10 mouse cellular contexts compared by ENCODE assay signal in the genomic region with DNA sequence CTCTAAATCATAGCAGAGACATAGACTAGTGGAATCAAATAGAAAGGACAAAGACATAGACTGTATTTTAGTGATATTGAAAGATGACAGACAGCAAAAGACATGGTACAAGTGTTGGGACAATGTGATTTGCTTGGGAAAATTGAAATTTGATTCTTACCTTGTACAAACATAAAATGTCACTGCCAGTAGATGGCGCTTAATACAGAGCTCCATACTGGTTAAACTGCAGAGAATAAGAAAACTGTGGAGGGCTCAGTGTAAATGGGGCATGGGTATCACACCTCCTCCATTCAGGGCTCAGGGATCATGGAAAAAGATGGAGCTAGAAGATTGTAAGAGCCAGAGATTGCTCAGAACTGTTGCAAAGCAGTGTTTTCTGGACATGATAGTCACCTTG. TPM values are rescaled to one million over a fixed set of nuclear protein-coding genes. Genes with fewer than 3 reads are reported as not detected.
DNase-seq lines count a peak whose midpoint lies in the region; ATAC-seq and TF ChIP-seq lines count a peak whose summit lies in the region.
"Had no signal": no experiment of that assay in that cellular context is flagged by ENCODE, and none has a peak within 500 bp of the region (broad histone marks: within the 10 kb centered on the region; RNA-seq: fewer than 3 reads in every experiment).

No protein-coding gene starts in this region.

- no peak overlapping the region for H3K27ac ChIP-seq in gastrocnemius, adult 2 months
- no peak overlapping the region for H3K27ac ChIP-seq in liver, postnatal 0 days (ENCODE audit: low read depth)
- H3K27ac ChIP-seq: heart, embryonic 13.5 days; lung, embryonic 15.5 days had no signal

- no peak for ATAC-seq in liver, postnatal 0 days

- no peak overlapping the region for H3K4me3 ChIP-seq in gastrocnemius, adult 2 months
- no peak overlapping the region for H3K4me3 ChIP-seq in liver, postnatal 0 days (ENCODE audit: low read depth, low read length)
- H3K4me3 ChIP-seq: heart, embryonic 13.5 days; lung, embryonic 15.5 days had no signal

- H3K4me1 ChIP-seq in liver, postnatal 0 days (ENCODE audit: insufficient read depth) = no peaks in the 10 kb centered on the region
- H3K4me1 ChIP-seq: lung, embryonic 15.5 days had no signal

- H3K9ac ChIP-seq in liver, postnatal 0 days (replicated peaks) = no peak overlapping the region
- H3K9ac ChIP-seq: heart, embryonic 13.5 days; lung, embryonic 15.5 days had no signal

- no peak overlapping the region for H3K4me2 ChIP-seq in liver, postnatal 0 days (ENCODE audit: low read depth, low read length)
- H3K4me2 ChIP-seq: heart, embryonic 13.5 days; lung, embryonic 15.5 days had no signal

- DNase-seq in gastrocnemius, adult 2 months = no peak
- DNase-seq in gastrocnemius, postnatal 25 days = no peak
- no peak for DNase-seq in liver, postnatal 0 days
- DNase-seq in liver = no peak
- peak; percentile 51 for DNase-seq in brain, adult 2 months (ENCODE audit: low read depth, low spot score)
- peak; percentile 19 for DNase-seq in mesoderm, embryonic 11.5 days (ENCODE audit: low read depth, low spot score)
- DNase-seq in gastrocnemius, postnatal 14 days = no peak
- DNase-seq in urinary bladder, adult 18-20 months (ENCODE audit: low spot score in 2 of 2) = no peak

- intact Hi-C loops in gastrocnemius, adult 2 months (cut with DNase I) = no loop called here
- intact Hi-C loops in gastrocnemius, postnatal 14 days (cut with DNase I; ENCODE audit: low total_unique reads) = no loop called here

- no peaks in the 10 kb centered on the region for H3K27me3 ChIP-seq in liver, postnatal 0 days (ENCODE audit: insufficient read depth, low read length)
- H3K27me3 ChIP-seq: heart, embryonic 13.5 days; lung, embryonic 15.5 days had no signal

- no peak for TF ChIP-seq EP300 in liver, postnatal 0 days (IDR thresholded peaks at IDR 0.05; ENCODE audit: low read depth)

- H3K36me3 ChIP-seq in liver, postnatal 0 days (replicated peaks; ENCODE audit: insufficient read depth, low read length) = no peaks in the 10 kb centered on the region
- H3K36me3 ChIP-seq: heart, embryonic 13.5 days; lung, embryonic 15.5 days had no signal

- WGBS in liver, postnatal 0 days (ENCODE audit: insufficient replicate concordance) = 2% methylated on average over 1 of the region's 1 CpGs

- TF ChIP-seq CTCF in gastrocnemius, adult 2 months (IDR thresholded peaks at IDR 0.05) = peak; percentile 51
- peak; percentile 61 for TF ChIP-seq CTCF in liver, postnatal 0 days (IDR thresholded peaks at IDR 0.05; ENCODE audit: low read depth)

- H3K9me3 ChIP-seq in liver, postnatal 0 days (ENCODE audit: low read length) = no peaks in the 10 kb centered on the region
- H3K9me3 ChIP-seq: heart, embryonic 13.5 days; lung, embryonic 15.5 days had no signal

RNA-seq across cellular contexts. Expression of a gene that starts 21.6 kb away (rescaled TPM):
- total RNA-seq in gastrocnemius, adult 2 months (2021) = 1 to 10 TPM; 1.8 to 2.4 TPM
- total RNA-seq in gastrocnemius, postnatal 25 days (2021) = 1 to 10 TPM in 1 of 2 experiments, under 1 TPM in 1; 0.67 to 1.5 TPM
- 0.34 and 0.60 TPM in 2 replicates for polyA plus RNA-seq in liver, postnatal 0 days (2015; fragmentation: Nextera tagmentation; extraction: Ambion mirVana)
- 1 to 10 TPM; 1.0 to 1.4 TPM for total RNA-seq in gastrocnemius, postnatal 14 days (2021)

Comparison
In these comparisons a context has a peak if more than half of its experiments do, and no peak if none do; other contexts are left out.
1. DNase-seq: peak in brain, adult 2 months (single experiment) and mesoderm, embryonic 11.5 days (single experiment); none in gastrocnemius, adult 2 months (single experiment), gastrocnemius, postnatal 25 days (single experiment), liver, postnatal 0 days (single experiment), liver (single experiment), gastrocnemius, postnatal 14 days (single experiment) and urinary bladder, adult 18-20 months (0 of 2).